Mouse (Mus musculus) inflammation-experienced regulatory T-cells, adult 6 months (primary cell): ENCODE measurements around the gene D10Wsu102e. TPM values are rescaled to one million over a fixed set of nuclear protein-coding genes. Genes with fewer than 3 reads are reported as not detected.
"Not testable (repeated sequence)": the region's sequence is repeated elsewhere in the genome, so short reads cannot be mapped to it uniquely, and the experiment has no call there.

Experiments used
- ATAC-seq: one replicate; pipeline ENCODE4 v1.8.0; 2017
- polyA plus RNA-seq, 3 experiments: library from polyadenylated mRNA; unstranded; fragments of 100-300 nt; shearing (Covaris generic); gene quantifications; one replicate each; pipeline ENCODE4 v1.2.1; 2017

Gene D10Wsu102e
- polyA plus RNA-seq, 3 experiments from 2014 or later = 0.82 to 1.0 (median 0.83) TPM

DNA sequence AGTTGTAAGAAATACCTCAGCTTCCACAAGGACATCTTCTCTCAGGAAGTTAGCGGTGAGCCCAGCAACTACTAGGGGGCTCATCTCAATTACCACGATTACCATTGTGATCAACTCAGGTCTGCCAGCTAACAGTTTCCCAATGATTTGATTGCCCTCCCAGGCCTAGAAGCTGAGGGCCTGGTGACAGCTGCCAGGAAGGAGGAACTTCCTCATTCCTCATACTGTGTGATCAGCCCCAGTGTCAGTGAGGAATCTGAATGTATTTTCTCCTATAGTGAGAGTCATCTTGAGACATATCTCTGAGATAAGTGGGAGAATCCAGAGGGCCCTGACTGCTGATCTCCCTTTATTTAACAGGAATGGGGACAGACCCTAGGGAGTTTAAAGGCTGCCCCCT lies 37.3 kb downstream of the D10Wsu102e start:
- no peak for ATAC-seq

DNA sequence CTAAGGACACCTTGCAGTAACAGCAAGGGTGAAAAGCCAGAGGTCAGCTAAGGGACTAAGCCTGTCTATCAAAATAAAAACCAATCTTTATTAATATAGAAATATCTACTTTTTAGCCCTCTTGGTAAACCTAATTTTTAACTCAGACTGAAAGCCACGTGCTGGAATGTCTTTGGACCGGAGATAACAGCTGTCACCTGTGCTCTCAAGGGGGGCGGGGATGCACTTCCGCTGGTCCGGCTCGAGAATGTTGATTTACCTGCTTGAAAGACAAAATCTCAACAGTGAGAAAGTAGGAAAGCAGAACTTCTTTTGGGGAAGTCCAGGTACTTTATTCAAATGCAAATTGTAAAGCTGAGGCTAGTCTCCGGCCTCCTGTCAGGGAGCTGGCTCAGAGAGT lies 40.9 kb downstream of the D10Wsu102e start:
- not testable (repeated sequence) for ATAC-seq

DNA sequence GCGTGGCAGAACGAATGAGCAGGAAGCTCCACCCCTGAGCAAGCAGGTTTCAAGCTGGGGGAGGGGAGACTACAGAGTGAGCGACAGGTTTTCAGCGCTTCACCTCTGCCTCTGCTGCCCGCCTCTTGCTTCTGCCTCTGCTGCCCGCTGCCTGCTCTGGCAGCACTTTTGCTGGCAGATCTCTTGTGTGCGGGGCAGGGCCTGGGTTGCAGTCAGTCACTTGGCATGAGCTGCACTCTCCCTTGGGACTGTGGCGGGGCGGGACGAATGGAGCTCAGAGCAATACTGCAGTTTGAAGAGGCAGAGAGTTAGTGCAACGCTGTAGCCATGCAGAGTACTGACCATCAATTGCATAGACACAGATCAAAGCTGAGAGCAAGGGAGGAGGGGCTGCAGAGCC lies 45.0 kb downstream of the D10Wsu102e start:
- no peak for ATAC-seq

DNA sequence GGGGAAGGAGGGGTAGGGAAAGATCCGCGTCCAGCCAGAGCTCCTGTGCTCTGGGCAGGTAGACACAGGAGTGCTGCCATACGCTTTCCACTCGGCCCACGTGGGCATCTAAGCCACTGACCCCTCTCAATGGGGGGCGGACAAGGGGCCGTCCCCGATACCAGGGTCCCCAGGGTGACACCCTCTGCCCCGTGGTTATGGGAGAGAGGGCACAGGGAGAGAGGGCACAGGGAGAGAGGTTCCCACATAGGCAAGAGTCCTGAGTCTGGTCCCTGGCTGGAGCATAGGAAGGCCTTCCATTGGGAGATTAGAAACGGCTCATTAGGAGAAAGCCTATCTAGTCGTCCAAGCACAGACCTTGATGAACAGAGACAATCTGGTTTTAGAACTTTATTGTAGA lies 45.7 kb downstream of the D10Wsu102e start:
- no peak for ATAC-seq

DNA sequence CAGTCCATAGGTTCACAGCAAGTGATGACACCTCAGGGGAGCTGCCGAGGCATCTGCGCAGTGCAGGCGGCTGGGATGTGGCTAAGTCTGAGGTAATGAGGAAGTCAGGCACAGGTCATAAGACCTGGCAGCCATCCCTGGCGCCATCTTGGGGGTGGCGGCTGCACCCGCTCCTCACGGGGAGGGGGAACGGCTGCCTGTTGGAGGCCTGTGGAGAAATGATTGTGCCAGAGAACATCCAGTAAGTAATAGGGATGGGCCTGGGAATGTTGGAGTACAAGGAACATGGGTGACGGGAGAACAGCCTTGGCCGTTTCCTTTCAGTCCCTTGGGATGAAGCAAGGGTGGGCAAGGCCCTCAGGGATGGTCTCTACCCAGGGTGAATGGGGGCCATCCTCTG lies 47.1 kb downstream of the D10Wsu102e start:
- no peak for ATAC-seq

DNA sequence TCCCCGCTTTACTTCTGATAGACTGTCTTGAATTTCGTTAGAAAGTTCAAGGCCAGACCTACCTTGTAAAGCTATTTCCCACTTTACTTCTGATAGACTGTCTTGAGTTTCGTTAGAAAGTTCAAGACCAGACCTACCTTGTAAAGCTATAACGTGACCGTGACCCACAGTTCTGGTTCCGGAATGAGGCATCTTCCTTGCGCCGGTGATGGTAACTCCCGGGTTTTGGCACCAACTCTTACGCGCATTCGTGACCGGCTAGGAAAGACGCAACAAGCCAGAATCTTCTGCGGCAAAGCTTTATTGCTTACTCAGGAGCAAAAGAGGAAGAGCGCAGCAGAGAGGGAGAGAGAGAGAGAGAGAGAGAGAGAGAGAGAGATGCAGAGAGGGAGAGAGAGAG lies 58.4 kb downstream of the D10Wsu102e start:
- not testable (repeated sequence) for ATAC-seq

DNA sequence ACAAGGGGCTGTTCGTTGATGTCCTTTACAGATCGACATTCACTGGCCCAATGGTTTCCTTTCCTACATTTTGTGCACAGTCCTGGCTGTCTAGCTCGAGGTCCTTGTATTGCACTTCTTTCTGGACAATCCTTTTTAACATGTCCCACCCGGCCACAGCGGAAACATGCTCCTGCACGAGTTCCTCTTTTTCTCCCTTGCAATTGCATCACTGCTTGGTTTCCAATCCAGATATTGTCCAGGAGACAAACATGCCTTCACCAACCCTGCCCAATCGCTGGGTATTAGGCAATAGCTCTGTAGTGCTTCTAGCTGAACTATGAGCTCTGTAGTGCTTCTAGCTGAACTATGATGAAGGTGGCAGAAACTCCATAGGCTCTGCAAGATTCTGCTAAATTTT lies 88.6 kb downstream of the D10Wsu102e start:
- ATAC-seq = no peak

DNA sequence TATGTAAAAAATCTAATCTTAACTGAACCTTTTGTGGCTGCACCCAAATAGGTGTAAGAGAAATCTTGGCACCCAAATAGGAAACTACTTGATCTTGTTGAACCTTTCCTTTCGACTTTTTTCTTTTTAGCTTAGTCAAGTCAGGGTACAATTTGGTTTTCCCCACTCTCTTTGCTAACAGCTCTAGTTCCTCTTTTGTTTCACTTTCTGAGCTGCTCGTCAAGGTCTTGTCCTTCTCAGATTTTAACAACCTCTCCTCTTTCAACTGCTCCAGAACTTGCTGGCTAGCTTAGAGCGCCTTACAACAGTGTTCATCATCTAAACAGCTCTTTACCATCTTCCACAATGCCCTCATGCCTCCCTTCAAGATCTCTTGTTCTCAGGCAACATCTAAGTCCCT lies 97.5 kb downstream of the D10Wsu102e start:
- no peak for ATAC-seq

DNA sequence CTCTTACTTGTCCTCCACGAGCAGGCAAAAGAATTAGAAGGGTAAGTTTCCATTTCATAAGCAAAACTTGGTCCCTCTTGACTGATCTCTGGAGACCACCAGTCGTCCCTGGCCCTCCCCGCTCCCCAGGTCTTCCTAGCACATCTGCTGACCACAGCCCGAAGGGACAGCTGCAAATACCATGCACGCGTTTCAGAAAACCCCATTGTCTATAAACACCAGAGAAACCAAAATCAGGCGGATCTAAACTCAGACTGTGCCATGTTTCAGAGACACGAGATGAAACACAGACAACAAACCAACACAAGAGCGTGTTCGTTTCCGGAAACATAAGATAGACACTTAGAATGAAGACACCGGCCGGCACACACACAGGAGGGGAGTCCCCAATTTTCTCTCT lies 115.2 kb downstream of the D10Wsu102e start:
- ATAC-seq = no peak

DNA sequence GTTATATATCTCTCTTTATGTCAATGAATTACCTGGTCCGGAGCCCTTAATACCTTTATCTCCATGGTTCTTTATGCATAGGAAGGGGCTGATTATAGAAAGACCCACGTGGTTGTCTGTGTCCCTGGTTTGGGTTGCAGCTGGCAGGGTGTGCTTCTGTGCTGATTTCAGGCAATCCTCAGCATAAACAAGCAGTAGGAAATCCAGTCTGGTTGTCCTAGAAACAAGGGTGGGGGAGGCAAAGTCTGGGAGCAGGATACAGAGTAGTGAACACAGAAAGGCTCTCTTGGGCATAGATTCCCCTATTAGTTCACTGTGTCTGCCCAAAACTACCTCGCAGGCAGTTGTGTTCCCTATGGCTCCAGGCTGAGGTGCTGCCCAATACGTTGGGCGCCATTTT lies 117.3 kb downstream of the D10Wsu102e start:
- ATAC-seq = no peak

DNA sequence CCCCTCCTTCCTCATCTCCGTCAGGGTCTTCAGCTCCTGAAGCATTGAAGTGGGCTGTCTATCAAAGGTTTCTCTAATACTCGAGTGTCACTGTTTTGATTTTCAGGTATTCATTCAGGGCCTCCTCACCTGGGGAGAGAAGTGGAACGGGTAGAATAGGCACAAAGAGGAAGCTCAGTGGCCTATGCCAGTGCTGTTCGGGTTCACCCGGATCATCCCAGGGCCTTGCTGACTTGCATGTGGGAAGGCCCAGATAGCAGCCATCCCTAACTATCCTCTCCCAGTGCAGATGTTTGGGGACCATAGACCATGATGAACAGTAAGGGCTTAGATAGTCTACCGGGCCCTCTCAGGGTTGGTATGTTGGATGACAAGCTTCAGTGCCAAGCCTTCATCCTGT lies 130.5 kb downstream of the D10Wsu102e start:
- no peak for ATAC-seq

DNA sequence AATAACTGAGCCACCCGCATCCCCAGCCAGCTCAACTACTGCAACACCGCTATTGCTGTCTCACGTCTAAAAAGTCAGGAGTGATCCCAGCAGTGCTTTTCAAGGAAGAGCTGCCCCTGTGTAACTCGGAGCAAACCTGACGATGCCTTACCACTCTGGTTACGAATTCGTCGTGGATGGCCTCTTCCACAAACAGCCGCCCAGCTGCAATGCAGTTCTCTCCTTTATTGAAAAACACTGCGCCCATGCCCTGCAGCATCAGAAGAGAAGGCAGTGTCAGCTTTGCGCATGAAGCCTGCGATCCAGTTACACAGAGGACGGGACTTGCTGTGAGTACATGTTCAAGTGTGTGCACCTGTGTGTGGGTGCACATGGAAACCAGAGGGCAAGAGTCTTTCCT lies 137.3 kb downstream of the D10Wsu102e start:
- ATAC-seq = no peak

DNA sequence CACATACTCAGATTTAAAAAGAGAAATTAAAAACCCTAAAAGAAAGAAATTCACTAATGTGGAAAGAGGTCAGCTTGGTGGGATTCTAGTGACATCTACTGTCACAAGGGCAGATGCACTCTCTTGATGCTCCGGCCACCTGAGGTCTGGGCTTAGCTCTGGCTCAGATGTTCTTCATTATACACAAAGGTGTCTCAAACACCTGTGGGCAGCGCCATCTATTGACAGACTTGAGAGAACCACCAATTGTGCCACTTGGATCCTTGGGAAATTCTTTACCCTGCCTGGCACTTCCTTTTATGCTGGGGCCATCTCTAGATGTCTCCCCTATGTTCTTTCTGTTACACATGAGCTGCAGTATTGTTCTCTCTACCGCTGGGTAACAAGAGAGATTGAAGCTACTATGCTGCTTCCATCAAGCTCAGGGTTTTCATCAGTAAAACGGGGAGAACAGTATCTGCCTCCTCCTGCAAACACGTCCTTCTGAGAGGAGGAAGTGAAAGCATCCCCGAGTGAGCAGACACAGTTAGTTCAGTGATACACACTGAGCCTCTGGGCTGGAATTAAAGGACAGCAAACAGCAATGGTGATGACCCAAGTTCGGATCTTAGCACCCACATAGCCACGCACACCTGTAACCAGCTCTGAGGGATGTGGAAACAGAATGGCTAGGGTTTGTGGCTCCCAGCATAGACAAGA lies 149.1 kb downstream of the D10Wsu102e start:
- ATAC-seq = no peak

DNA sequence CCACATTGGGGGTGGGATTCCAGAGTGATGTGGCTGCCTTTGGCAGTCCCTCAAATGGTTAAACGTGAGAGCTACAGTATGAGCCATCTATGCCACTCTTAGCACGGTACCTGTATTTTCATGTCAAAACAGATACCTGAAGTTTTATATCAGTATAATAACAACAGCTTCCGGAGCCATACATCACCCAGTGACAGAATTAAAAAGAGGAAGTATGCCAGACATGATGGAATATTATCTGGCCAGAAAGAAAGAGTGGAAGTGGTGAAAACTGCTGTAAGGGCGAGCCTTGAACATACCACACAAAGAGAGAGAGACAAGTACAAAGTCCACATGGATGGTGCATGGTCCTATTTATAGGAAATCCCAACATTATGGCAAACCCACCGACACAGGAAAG lies 151.3 kb downstream of the D10Wsu102e start:
- no peak for ATAC-seq

DNA sequence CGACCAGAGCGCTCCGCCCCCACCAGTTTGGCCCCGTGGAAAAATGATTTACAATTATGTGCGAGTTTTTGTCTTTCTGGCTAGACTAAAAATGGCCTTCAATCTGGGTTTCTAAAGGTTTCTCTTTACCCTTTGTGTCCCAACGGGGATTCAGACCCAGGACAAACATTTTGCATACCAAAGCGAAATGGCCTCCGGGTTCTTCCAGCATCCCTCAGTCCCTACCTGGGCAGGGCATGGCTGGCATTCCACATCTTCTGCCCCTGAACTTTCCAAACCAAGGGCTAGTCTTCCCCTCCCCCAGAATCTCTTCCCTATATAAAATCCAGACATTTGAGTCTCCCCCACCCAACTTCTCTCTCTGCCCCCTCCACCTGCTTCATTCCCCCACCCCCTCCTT lies 153.7 kb downstream of the D10Wsu102e start:
- ATAC-seq = no peak

DNA sequence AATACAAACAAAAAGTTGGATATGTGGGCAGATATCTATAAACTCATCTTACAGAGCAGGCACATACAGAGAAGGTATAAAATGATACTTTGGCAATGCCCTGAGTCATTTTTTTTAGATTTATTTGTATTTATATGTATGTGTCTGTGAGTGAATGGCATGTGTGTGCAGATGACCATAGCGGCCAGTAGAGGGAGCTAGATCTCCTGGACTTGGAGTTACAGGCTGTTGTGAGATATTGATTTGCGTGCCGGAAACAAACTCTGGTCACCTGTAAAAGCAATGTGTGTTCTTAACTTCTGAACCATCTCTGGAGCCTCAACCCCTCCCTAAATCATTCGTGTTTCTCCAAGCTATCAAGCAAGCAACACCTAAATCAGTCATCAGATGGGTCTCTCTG lies 161.0 kb downstream of the D10Wsu102e start:
- ATAC-seq = no peak

DNA sequence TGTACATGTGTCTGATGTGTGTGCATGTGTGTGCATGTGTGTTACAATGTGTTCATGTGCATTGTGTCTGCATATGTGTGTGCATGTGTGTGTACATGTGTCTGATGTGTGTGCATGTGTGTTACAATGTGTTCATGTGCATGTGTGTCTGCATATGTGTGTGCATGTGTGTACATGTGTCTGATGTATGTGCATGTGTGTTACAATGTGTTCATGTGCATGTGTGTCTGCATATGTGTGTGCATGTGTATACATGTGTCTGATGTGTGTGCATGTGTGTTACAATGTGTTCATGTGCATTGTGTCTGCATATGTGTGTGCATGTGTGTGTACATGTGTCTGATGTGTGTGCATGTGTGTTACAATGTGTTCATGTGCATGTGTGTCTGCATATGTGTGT lies 164.2 kb downstream of the D10Wsu102e start:
- ATAC-seq = not testable (repeated sequence)

DNA sequence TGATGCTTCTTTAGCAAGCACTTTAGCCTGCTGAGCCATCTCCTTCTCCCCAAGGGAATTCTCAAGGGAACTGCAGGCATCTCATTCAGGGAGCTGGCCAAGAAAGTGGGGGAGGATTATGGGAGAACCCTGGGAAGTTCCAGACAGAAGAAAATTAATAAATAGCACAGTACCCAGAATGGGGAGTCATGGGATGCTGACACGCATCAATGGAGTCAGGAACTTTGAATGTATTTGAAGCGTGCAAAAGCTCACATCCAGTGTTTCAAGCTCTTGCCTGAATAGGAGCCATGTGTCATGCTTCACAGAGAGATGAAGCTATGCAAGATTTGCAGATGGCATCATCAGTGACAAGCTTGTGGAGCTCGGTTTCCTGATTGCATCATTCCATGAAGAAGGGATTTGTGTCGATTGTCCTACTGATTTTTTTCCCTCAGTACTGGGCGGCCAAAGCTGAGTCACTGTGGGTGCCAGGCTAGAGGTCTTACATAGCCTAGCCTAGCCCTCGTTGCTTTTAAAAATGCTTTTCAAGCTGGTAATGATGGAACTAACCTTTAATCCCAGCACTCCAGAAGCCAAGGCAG lies 170.5 kb downstream of the D10Wsu102e start:
- ATAC-seq = no peak

DNA sequence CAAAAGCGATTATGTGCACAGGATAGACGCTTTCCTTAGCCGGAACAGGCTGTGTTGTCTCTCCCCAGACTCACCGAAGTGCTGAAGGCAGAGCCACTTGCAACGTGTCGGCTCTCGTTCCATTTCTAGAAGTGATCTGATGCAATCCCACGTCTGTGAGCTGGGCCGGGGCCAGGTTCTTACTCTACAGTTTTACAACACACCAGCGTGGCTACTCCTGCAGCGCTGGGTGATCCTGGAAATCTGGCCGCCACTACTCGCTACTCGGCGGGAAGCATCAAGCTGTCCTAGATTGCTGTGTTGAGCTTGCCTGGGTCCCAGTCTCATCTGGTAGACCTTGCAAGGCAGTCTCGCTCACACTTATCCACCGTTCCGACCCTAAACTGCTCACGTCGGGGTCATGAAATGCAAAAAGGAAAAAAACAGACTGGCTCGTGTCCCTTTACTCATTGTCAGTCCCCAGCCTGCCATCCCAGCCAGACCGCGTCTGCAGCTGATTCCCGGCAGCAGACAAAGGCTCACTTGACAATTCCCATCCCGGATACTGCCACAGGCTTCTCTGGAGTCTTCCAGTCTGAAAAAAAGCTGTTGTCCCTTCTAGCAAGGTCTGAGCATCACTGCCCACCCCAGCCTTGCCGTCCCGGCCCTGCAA lies 173.4 kb downstream of the D10Wsu102e start:
- ATAC-seq = no peak

DNA sequence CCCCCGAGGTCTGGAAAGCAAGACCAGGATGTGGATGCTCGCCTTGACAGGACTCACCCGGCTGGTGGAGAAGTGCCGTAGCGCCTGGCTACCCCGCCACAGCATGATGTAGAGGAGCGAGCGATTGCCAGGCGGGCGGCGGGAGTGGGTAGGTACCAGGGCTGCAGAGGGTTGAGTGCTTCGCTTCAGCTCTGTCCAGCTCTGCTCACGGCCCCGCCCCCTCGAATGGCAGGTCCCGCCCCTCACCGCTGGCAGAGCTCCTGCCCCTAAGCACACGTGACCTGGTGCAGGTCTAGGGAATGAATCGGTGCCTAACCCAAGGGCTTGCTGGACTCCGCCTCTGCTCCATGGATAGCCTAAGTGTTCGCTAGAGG lies 173.9 kb downstream of the D10Wsu102e start, which contains the start of gene Aldh1l2:
Gene Aldh1l2, minus strand, starts transcription at position 231 of the 374 bp plus-strand sequence.
- ATAC-seq = peak; percentile 62

DNA sequence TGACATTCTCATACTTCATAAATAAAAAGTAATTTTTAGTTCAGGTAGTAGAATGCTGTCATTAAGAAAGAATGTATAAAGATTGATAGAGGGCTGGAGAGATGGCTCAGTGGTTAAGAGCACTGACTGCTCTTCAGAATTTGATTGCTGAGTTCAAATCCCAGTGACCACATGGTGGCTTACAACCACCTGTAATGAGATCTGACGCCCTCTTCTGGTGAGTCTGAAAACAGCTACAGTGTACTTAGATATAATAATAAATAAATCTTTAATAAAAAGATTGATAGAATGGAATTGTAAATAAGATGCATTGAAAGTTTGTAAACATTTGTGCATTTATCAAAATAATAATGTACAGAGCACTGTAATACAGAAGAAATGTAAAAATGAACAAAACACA lies 176.4 kb downstream of the D10Wsu102e start:
- no peak for ATAC-seq
